ENCODE assay signal across 11 mouse cellular contexts in genomic region chr9:71043899-71044298, GRCm38 (mm10).
A peak's percentile ranks its signal among the peaks of the same experiment; 100 is the strongest.
DNase-seq lines count a peak whose midpoint lies in the region; ATAC-seq lines count a peak whose summit lies in the region.
"Had no signal": no experiment of that assay in that cellular context is flagged by ENCODE, and none has a peak within 500 bp of the region (broad histone marks: within the 10 kb centered on the region; RNA-seq: fewer than 3 reads in every experiment).

No protein-coding gene starts in this region.

- H3K4me1 ChIP-seq in hindbrain, embryonic 14.5 days (replicated peaks; ENCODE audit: control insufficient read depth, insufficient read depth, low read length) = no peaks in the 10 kb centered on the region
- no peaks in the 10 kb centered on the region for H3K4me1 ChIP-seq in hindbrain, embryonic 11.5 days (replicated peaks; ENCODE audit: control insufficient read depth, insufficient read depth, low read length)
- H3K4me1 ChIP-seq: forebrain, embryonic 12.5 days; hindbrain, embryonic 15.5 days; limb, embryonic 13.5 days had no signal

- peak; percentile 67 for DNase-seq in hindbrain, embryonic 14.5 days (ENCODE audit: low spot score)
- DNase-seq in hindbrain, embryonic 11.5 days (ENCODE audit: low spot score) = no peak
- DNase-seq in right cerebral cortex, postnatal 4 days = peak; percentile 49
- DNase-seq in right cerebral cortex, adult 18-20 months = no peak
- peak; percentile 75 for DNase-seq in heart, postnatal 4 days
- DNase-seq in ovary, postnatal 14 days (ENCODE audit: low spot score) = peak; percentile 17
- no peak for DNase-seq in right cerebral cortex, adult 2 months (ENCODE audit: low spot score in 2 of 2)

- no peaks in the 10 kb centered on the region for H3K36me3 ChIP-seq in hindbrain, embryonic 14.5 days (replicated peaks; ENCODE audit: control insufficient read depth, insufficient read depth)
- H3K36me3 ChIP-seq in hindbrain, embryonic 11.5 days (ENCODE audit: control insufficient read depth, insufficient read depth, low read length) = no peaks in the 10 kb centered on the region
- H3K36me3 ChIP-seq: forebrain, embryonic 12.5 days; hindbrain, embryonic 15.5 days; limb, embryonic 13.5 days had no signal

- H3K9me3 ChIP-seq in hindbrain, embryonic 14.5 days (ENCODE audit: control insufficient read depth, low read length) = no peaks in the 10 kb centered on the region; the same call in 1 of the 2 replicates
- no peaks in the 10 kb centered on the region for H3K9me3 ChIP-seq in hindbrain, embryonic 11.5 days (ENCODE audit: control insufficient read depth, low read length)
- H3K9me3 ChIP-seq: forebrain, embryonic 12.5 days; hindbrain, embryonic 15.5 days; limb, embryonic 13.5 days had no signal

- H3K9ac ChIP-seq in hindbrain, embryonic 14.5 days = no peak overlapping the region
- H3K9ac ChIP-seq in hindbrain, embryonic 11.5 days (ENCODE audit: low read depth, low read length) = no peak overlapping the region
- H3K9ac ChIP-seq: forebrain, embryonic 12.5 days; hindbrain, embryonic 15.5 days; limb, embryonic 13.5 days had no signal

- WGBS in hindbrain, embryonic 14.5 days = 18% methylated on average over 1 of the region's 1 CpGs
- 84% methylated on average over 1 of the region's 1 CpGs for whole genome bisulfite sequencing in hindbrain, embryonic 11.5 days

- H3K4me2 ChIP-seq in hindbrain, embryonic 14.5 days (replicated peaks) = no peak overlapping the region
- H3K4me2 ChIP-seq in hindbrain, embryonic 11.5 days (replicated peaks; ENCODE audit: low read depth, low read length) = no peak overlapping the region
- H3K4me2 ChIP-seq: forebrain, embryonic 12.5 days; hindbrain, embryonic 15.5 days; limb, embryonic 13.5 days had no signal

- no peak overlapping the region for H3K27ac ChIP-seq in hindbrain, embryonic 14.5 days
- no peak overlapping the region for H3K27ac ChIP-seq in hindbrain, embryonic 11.5 days (ENCODE audit: low read depth, low read length)
- H3K27ac ChIP-seq: forebrain, embryonic 12.5 days; hindbrain, embryonic 15.5 days; limb, embryonic 13.5 days had no signal

- H3K27me3 ChIP-seq in hindbrain, embryonic 14.5 days (ENCODE audit: control insufficient read depth, insufficient read depth, low read length) = no peaks in the 10 kb centered on the region
- no peaks in the 10 kb centered on the region for H3K27me3 ChIP-seq in hindbrain, embryonic 11.5 days (ENCODE audit: control insufficient read depth, insufficient read depth, low read length)
- H3K27me3 ChIP-seq: forebrain, embryonic 12.5 days; hindbrain, embryonic 15.5 days; limb, embryonic 13.5 days had no signal

- ATAC-seq in hindbrain, embryonic 14.5 days (ENCODE audit: low FRiP score) = no peak
- no peak for ATAC-seq in hindbrain, embryonic 11.5 days (ENCODE audit: low FRiP score)
- no peak for ATAC-seq in megakaryocyte, adult 5-6 weeks (ENCODE audit: poor library complexity, severe bottlenecking)

- H3K4me3 ChIP-seq in hindbrain, embryonic 14.5 days (replicated peaks; ENCODE audit: low read length) = no peak overlapping the region
- no peak overlapping the region for H3K4me3 ChIP-seq in hindbrain, embryonic 11.5 days (ENCODE audit: low read depth, low read length)
- H3K4me3 ChIP-seq: forebrain, embryonic 12.5 days; hindbrain, embryonic 15.5 days; limb, embryonic 13.5 days had no signal

Comparison
In these comparisons a context has a peak if more than half of its experiments do, and no peak if none do; other contexts are left out.
1. DNase-seq: peak in hindbrain, embryonic 14.5 days (single experiment), right cerebral cortex, postnatal 4 days (single experiment), heart, postnatal 4 days (single experiment) and ovary, postnatal 14 days (single experiment); none in hindbrain, embryonic 11.5 days (single experiment), right cerebral cortex, adult 18-20 months (single experiment) and right cerebral cortex, adult 2 months (0 of 2).